Mouse (Mus musculus) testis, adult 2 months (tissue): ENCODE data around the gene Nupl1.

Experiments used
- CTCF ChIP-seq: fragments of 200-500 bp; IDR thresholded peaks from 2 replicates; pipeline ENCODE4 v1.5.1; 2012; ENCODE audit warnings: low read depth, mild to moderate bottlenecking, inconsistent platforms, low read length, moderate library complexity; ENCODE audit not compliant: control insufficient read depth, insufficient read depth, insufficient replicate concordance
- POLR2A ChIP-seq: fragments of 200-500 bp; IDR thresholded peaks from 2 replicates; pipeline ENCODE4 v1.6.1; 2012; ENCODE audit warnings: low read depth, mild to moderate bottlenecking, inconsistent platforms, low read length, moderate library complexity; ENCODE audit not compliant: control insufficient read depth

- no peak for TF ChIP-seq POLR2A
- TF ChIP-seq CTCF, result no peak
Observed at GRCm38 (mm10) chr14:60256356-60256755, 5.1 kb upstream of the Nupl1 start.
